Mouse (Mus musculus) left cerebral cortex, adult 11 months (tissue): ENCODE results near the gene Anxa9.
"Not testable (repeated sequence)": the region's sequence is repeated elsewhere in the genome, so short reads cannot be mapped to it uniquely, and the experiment has no call there.

ENCODE experiments used
- DNase-seq: peaks from one replicate; pipeline ENCODE4 v3.0.0; 2022; ENCODE audit warnings: low spot score

Anxa9 gene

DNA sequence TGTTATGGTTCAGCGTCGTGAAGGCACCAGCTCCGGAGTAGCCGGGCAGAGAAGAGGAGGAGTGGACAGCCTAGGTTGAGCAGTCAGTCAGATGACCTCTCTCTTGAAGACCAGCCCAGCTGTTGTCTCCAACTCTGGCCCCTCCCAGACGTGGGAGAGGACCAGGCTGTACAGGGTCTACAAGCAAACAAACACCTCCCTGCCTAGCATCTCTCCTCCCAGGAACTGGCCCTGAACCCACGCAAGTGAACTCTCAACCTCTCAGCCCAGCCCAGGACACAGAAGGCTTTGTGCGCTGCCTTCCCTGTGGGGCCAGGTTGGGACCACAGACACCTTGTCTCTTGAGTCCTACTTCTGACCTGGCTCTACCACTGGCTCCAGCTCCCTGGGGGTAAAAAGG is at the start of gene Anxa9:
TSS of gene Anxa9 (minus strand) at position 77 of the 400 bp plus-strand sequence.
- no peak for DNase-seq

DNA sequence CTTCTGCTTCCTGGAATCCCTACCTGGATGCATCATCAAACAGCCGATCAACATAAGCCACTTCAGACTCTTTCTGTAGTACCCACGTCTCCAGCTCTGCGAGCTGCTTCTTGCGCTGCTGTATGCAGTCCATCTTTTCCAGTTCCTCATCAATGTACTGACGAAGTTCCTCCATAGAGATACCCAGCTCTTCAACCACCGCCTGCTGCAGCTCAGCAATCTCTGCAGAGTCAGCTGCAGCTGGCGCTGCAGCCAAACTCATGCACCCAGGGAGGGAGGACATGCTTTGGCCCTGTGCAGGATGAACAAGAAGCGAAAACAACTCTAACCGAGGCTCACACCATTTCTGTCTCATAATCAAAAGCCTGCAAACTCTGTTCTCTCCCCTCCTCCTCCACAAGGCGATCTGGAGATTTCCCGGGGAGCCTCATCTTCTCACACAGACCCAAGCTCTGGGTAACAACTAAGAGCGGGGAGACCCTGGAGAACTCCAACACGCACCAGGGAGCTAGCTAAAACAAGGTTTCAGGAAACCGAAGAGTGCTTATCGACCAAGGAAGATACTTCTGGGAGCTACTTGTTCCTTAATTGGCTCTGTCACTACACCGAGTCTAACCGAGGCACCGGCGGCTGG is 49.1 kb upstream of the Anxa9 start:
- DNase-seq = not testable (repeated sequence)

GRCm38 (mm10) chr3:95349491-95349890 is 42.5 kb upstream of the Anxa9 start:
- no peak for DNase-seq

GRCm38 (mm10) chr3:95348343-95348742 is 41.4 kb upstream of the Anxa9 start:
- DNase-seq = not testable (repeated sequence)

DNA sequence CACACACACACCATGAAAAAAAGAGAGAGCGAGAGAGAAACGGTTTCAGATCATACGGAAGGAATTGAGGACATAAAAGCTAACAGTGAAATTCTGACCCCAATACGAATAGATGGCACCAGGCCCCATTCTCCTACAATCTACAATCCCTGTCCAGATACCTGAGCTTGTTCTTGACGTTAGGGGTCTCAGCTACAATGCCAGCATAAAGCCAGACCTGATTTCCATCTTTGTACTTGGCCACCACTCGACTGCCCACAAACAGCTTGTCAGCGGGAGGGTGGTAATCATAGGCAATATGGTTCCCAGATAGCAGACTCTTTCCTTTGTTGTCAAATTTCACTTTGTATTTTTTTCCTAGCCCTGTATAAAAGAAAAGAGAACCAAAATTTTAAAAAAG is 39.5 kb upstream of the Anxa9 start:
- no peak for DNase-seq

GRCm38 (mm10) chr3:95343356-95344000 is 36.5 kb upstream of the Anxa9 start:
- DNase-seq = not testable (repeated sequence)

DNA sequence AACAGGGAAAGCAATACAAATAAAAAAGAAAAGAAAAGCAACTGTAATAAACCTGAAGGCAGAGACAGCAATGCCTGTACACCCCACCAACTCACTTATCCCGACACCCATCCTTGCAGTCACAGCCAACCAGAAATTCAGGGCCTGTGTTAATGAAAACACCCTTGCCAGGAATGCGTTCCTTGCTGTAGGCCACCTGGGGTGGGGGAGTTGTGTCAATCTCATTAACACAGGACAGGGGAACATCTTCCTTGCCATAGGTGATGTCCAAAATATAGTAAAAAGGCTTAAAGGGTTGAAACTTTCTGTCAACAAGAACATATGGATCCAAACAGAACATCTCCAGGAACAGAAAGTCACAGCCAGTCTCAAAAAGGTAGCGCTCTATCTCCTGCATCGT is 31.3 kb upstream of the Anxa9 start:
- DNase-seq = no peak

DNA sequence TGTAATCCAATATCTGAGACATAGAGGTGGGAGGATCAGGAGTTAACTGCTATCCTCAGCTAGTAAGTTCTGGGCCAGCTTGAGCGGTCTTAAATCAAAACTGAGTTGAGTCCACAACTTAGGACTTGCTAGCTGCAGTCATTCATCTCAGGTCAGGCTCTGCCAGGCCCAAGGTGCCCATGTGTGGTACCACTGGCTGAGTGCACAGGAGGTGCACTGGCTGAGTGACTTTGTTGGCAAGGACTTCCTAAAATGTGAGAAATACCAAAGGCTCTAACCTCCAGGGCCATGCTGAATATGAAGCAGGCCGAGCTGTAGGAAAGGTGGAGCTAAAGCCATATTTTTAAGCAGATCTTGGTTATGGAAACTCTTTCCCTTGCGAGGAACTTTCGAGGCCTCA is 30.4 kb upstream of the Anxa9 start:
- no peak for DNase-seq

- DNase-seq = no peak
These were observed 24.6 kb upstream of the Anxa9 start for GRCm38 (mm10) chr3:95331528-95331927.

DNA sequence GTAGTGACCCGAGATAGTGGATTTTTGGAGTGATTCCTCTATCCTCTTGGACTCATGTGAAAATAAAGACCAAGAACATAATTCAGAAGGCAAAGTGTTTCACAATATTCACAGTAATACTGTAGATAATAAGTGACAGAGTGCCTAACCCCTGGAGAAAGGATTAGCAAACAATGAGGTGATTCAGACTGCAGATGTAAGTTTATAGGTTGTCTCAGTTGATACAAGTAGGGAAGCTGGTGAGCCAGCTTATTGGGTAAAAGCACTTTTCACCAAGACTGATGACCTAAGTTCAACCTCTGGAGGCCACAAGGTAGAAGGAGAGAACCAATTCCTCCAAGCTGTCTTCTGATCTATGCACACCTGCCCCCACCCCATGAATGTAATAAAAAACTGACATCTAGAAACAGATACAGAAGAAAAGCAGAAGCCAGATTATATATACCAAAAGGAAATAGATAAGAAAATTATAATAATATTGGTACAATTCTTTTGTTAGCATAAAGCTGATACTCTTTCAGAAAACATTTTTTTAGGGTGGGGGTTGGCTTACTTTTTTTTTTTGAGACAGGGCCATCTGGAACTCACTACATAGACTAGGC is 21.9 kb upstream of the Anxa9 start:
- DNase-seq = no peak

DNA sequence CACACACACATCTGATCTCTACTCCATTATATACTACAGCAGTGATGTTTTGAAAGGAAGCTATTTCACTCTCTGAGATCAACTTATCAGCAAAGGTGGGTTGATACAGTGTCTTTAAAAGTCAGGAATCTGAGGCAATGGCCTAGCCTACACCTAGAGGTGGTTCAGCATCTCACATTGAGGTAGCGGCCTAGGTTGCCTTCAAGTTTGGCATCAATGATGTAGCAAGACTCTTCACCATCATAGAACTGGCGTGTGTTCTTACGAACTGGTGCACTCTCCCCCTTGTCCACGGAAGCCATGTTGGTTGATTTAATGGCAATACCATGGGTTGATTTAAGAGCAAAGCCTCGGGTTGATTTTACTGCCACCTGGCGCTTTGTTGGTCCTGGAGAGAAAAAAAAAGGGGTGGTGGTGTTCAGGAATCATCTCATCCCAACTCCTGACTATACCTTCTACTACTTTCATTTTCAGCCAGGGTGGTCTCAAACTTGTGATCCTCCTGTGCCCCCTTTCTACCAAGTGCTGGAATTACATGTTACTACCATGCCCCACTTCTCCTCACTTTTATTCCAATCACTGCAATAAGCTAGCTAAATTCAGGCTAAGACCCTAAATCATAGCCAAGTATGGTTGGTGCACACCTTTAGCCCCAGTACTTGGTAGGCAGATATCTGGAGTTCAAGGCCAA is 17.6 kb upstream of the Anxa9 start:
- no peak for DNase-seq

GRCm38 (mm10) chr3:95323429-95323828 is 16.5 kb upstream of the Anxa9 start:
- DNase-seq = no peak

DNA sequence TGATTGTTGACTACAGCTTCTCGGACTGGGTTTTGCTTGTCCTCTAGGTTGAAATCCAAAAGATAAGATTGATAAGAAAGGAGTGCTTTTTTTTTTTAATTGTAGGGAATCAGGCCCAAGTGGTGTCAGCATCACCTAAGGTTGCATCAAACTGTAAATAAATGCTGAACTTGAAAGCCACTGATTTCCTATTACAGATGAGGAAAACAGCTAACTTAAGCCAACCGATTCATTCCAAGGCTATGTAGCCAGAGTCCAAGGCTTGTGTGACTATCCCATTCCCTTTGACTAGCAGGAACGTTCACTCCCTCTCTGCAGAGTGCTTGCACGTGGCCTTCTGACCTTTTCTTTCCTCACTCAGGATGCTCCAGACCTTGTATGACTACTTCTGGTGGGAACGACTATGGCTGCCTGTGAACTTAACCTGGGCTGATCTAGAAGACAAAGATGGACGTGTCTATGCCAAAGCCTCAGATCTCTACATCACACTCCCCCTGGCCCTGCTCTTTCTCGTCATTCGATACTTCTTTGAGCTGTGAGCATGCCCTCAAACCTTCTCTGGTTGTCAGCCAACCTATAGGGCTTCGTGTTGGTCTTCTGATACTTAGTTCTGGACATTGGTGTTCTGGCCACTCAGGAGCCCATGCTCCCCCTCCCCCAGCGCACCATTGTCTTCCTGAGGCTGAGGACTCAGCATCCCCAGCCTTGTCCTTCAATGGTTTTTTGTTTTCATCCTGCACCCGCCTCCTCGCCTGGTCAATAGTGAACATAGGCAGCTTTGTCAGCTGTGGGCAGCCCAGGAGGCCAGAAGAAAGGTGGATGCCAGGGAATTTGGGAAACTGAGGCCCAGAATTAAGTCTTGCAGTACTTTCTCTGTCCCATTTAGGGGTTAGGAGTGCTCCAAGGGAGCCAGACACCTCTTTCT is 13.0 kb upstream of the Anxa9 start:
- no peak for DNase-seq

DNA sequence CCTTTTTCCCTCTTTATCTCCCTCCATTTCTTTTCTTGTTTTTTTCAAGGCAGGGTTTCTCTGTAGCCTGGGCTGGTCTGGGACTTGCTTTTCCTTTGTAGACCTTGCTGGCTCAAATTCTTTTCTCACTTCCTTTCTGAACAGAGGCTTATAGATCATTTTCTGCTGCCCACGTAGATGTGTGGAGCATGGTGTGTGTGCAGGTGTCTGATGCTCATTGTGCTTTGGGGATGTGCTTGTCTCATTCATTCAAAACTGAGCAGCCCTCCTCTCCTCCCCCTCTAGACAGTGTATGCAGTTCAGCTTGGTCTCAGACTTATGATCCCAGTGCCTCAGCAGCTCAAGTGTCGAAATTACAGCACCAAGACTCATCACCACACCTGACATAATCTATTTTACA is 12.1 kb upstream of the Anxa9 start:
- no peak for DNase-seq

- no peak for DNase-seq
These were observed 11.6 kb upstream of the Anxa9 start for GRCm38 (mm10) chr3:95318548-95318947.

- no peak for DNase-seq
These were observed 10.6 kb upstream of the Anxa9 start for GRCm38 (mm10) chr3:95317414-95318080.

- no peak for DNase-seq
These were observed 9.0 kb upstream of the Anxa9 start for GRCm38 (mm10) chr3:95315844-95316550.

DNA sequence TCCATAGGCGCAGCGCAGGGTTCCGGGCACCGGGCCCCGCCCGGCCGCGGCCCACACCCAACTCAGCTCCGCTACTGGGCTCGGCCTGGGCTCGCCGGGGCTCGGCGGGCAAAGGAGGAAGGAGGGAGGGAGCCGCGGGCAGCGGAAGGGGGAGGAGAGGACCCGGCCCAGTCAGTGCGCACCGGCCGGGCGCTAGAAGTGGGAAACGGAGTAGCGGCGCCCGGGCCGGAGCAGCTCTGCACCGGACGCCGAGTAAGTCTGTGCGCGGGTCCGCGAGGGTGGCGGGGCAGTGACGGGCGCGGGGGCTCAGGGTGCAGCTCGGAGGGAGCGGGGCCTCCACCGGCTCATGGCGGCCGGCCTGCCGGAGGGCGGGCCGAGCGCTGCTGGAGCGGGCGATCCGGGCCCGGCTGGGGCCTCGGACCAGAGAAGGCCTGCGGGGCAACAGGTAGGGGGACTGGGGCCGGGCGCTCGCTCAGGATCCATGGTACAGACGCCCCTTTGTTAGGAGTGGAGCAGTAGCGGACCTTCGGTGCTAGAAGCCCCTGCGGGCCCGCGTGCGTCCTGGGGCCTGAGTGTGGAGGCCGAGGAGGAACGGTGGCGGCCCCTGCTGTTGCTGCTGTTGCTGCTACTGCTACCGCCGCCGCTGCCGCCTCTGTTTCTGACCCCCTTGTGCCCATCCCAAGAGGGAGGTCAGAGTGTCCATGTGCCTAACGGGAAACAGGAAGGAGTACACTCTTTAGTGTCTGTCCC is 8.3 kb upstream of the Anxa9 start:
- DNase-seq = no peak

- DNase-seq = no peak
These were observed 7.6 kb upstream of the Anxa9 start, which contains the start of gene Cers2 for GRCm38 (mm10) chr3:95314486-95315093. Gene Cers2 (plus strand): TSS chr3:95314791.
